Mouse (Mus musculus) heart, embryonic 14.5 days (tissue): Measurements from ENCODE around the gene Sparc. TPM values are rescaled to one million over a fixed set of nuclear protein-coding genes. Genes with fewer than 3 reads are reported as not detected.

Experiments used
- ATAC-seq: fragments of 200-750 bp; cut with Nextera tagmentation; 2 replicates; pipeline ENCODE4 v1.8.0; 2017; ENCODE audit warnings: low read depth, moderate TSS enrichment; ENCODE audit not compliant: insufficient number of reproducible peaks, insufficient read depth, low FRiP score
- H3K27ac ChIP-seq, 2 experiments: fragments of 200-500 bp in 1 of 2; fragments of 300-500 bp in 1 of 2; sonication (generic) in 1 of 2; replicated peaks in 1 of 2; 2 replicates each; pipeline ENCODE4 v1.5.1; 2012 to 2014; ENCODE audit warnings: low read depth in 2 of 2, low read length in 2 of 2, control low read depth in 1 of 2, mild to moderate bottlenecking in 1 of 2, mixed read lengths in 1 of 2; ENCODE audit not compliant: control insufficient read depth in 1 of 2, insufficient read depth in 1 of 2
- H3K27me3 ChIP-seq: fragments of 300-500 bp; sonication (generic); 2 replicates; pipeline ENCODE4 v1.6.1; 2014; ENCODE audit warnings: mild to moderate bottlenecking, low read length, control low read depth; ENCODE audit not compliant: control insufficient read depth, insufficient read depth
- H3K36me3 ChIP-seq: fragments of 300-500 bp; sonication (generic); 2 replicates; pipeline ENCODE4 v1.6.1; 2014; ENCODE audit warnings: mild to moderate bottlenecking, control low read depth, low read length, mixed read lengths; ENCODE audit not compliant: control insufficient read depth, insufficient read depth
- H3K4me1 ChIP-seq, 2 experiments: fragments of 200-500 bp in 1 of 2; fragments of 300-500 bp in 1 of 2; sonication (generic) in 1 of 2; 2 replicates each; pipeline ENCODE4 v1.6.1; 2012 to 2014; ENCODE audit warnings: low read length in 2 of 2, control low read depth in 1 of 2, mixed read lengths in 1 of 2; ENCODE audit not compliant: control insufficient read depth in 2 of 2, insufficient read depth in 2 of 2
- H3K4me2 ChIP-seq: fragments of 300-500 bp; sonication (generic); 2 replicates; pipeline ENCODE4 v1.6.1; 2014; ENCODE audit warnings: mild to moderate bottlenecking, low read length
- H3K4me3 ChIP-seq, 2 experiments: fragments of 200-500 bp in 1 of 2; fragments of 300-500 bp in 1 of 2; sonication (generic) in 1 of 2; 2 replicates each; pipeline ENCODE4 v1.5.1; 2012 to 2014; ENCODE audit warnings: low read length in 2 of 2, mild to moderate bottlenecking in 2 of 2, control low read depth in 1 of 2, low read depth in 1 of 2, moderate library complexity in 1 of 2; ENCODE audit not compliant: control insufficient read depth in 1 of 2, insufficient read depth in 1 of 2
- H3K9ac ChIP-seq: fragments of 300-500 bp; sonication (generic); 2 replicates; pipeline ENCODE4 v1.6.1; 2014; ENCODE audit warnings: mild to moderate bottlenecking, low read length
- H3K9me3 ChIP-seq: fragments of 300-500 bp; sonication (generic); 2 replicates; pipeline ENCODE4 v1.6.1; 2016; ENCODE audit warnings: low read length, control low read depth; ENCODE audit not compliant: control insufficient read depth
- WGBS: fragments of 180-500 bp; shearing (Covaris S2); extraction: QIAGEN DNeasy Blood & Tissue Kit; methylation state at CpG from one replicate; pipeline ENCODE4 v1.1.7; 2014; 5-methylcytosine and 5-hydroxymethylcytosine counted together
- polyA plus RNA-seq: library from polyadenylated mRNA; unstranded; fragments of >200 nt; fragmentation: Nextera tagmentation; extraction: Ambion mirVana; gene quantifications from 2 replicates; pipeline ENCODE4 v1.2.1, GENCODE M21; 2014

The Sparc gene
- polyA plus RNA-seq, 1 experiment from 2014 or later, result 1,849 TPM

DNA sequence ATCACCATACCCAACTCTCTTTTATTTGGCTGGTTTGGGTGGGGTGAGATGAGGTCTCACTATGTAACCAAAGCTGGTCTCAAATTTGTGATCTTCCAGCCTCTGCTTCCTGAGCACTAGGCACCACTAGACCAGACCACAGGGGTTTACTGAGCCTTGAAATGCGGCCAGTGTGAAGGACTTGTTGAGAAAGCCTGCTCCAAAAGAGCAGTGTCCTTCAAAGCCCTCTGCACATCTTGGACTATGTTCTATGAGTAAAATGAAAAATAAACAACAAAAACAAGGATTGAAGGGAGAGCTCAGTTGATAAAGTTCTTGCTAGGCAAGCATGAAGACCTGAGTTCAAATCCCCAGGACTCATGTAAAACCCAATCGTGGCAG is 9.6 kb downstream of the Sparc start:
- Histone ChIP-seq H3K4me2 (no peak overlapping the region), H3K27me3 (no peaks in the 10 kb centered on the region), H3K9ac (no peak overlapping the region), H3K36me3 (peaks cover 54% of the 10 kb centered on the region), H3K9me3 (no peaks in the 10 kb centered on the region), H3K27ac (peak overlapping the region in 1 of 2 experiments; percentile 16; a peak in 1 of 4 replicates), H3K4me3 (no peak overlapping the region), H3K4me1 (peaks cover 32 to 67% of the 10 kb centered on the region in 2 experiments)
- 92% methylated on average over 2 of the region's 2 CpGs for WGBS
- ATAC-seq, result no peak

DNA sequence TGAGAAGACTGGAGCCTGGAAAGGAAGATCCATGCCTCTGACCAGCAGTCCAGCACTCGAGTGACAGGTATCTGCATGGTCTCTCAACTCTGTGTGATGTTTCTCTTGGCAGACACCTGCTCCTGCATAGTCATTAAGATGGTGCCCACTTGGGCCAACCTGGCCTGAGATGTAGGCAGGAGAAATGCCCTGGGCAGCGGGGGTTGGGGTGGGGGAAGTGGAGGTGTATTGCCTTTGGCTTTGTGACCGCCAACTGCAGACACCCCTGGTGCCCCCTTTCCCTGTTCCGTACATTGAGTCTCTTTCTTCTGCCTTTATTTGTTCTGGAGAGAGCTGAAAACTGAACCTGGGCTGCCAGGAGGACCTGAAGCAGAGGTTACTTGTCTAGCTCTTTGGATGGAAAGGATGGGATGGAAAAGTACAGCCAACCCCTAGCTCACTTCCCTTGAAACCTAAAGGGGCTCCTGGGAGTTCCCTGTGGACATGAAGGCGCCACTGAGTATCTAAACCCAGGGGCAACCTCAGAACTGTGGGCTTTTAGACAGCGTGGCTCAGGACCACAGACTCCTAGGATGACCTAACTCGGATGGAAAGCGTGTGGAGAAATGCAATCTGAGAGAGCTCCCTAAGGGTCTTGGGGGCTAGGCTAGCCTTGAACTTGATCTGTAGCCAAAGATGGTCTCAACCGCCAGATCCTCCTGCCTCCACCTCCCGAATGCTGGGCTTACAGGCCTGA is 10.1 kb downstream of the Sparc start:
- Histone ChIP-seq H3K4me2 (no peak overlapping the region), H3K27me3 (no peaks in the 10 kb centered on the region), H3K36me3 (peaks cover 60% of the 10 kb centered on the region), H3K4me1 (peaks cover 32 to 67% of the 10 kb centered on the region in 2 experiments), H3K27ac (peak overlapping the region in 1 of 2 experiments; percentile 19; a peak in 1 of 4 replicates), H3K9ac (no peak overlapping the region), H3K9me3 (no peaks in the 10 kb centered on the region), H3K4me3 (no peak overlapping the region)
- ATAC-seq, result no peak
- 84% methylated on average over 10 of the region's 10 CpGs for WGBS

DNA sequence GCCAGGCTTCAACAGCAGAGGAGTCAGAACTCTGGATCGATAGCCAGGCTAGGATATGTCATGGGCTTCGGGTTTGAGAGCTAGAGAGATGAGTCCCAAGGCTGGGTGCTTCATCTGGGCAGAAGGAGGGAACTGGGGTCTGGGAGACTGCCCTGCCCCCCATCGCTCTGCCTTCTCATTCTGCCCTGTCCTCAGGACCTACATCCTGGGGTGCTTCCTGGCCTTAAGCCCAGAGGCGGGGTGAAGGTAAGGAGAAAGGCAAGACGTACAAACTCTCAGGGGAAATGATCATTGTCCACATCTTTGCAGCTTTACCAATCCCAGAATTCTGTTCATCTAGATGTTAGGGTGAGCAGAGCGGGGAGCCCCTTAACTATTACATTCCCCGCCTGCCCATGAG is 10.9 kb downstream of the Sparc start:
- Histone ChIP-seq H3K27ac (peak overlapping the region; percentile 8 to 61; a peak in 1 of 4 replicates), H3K4me2 (0 out of 2 replicates have a peak overlapping the region, but pooled peaks have one; percentile 6), H3K27me3 (no peaks in the 10 kb centered on the region), H3K9ac (peak overlapping the region; percentile 34; the same call in 1 of the 2 replicates), H3K36me3 (peaks cover 68% of the 10 kb centered on the region), H3K4me1 (peaks cover 29 to 61% of the 10 kb centered on the region in 2 experiments), H3K4me3 (no peak overlapping the region), H3K9me3 (no peaks in the 10 kb centered on the region)
- no peak for ATAC-seq
- 80% methylated on average over 7 of the region's 7 CpGs for WGBS

DNA sequence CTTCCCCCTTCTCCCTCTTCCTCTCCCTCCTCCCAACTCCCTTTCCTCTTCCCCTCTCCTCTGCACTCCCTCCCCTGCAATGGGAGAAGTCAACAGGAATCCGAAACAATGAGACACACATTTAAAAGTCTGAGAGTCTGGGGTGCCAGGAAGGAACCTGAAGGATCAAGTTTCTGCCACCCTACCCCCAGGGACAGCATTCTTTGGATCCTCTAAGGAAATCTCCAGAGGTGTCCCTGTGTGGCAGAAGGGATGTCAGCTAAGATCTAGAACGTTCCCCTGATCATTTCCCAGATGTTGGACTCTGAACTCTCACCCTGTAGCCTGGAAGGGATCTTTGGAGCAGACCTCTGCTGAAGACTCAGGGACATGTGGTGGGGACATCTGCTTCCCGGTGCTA is 12.5 kb downstream of the Sparc start:
- Histone ChIP-seq H3K4me3 (no peak overlapping the region), H3K27me3 (no peaks in the 10 kb centered on the region), H3K9me3 (no peaks in the 10 kb centered on the region), H3K27ac (peak overlapping the region in 1 of 2 experiments; percentile 61; a peak in 2 of 4 replicates), H3K4me2 (no peak overlapping the region), H3K36me3 (peaks cover 84% of the 10 kb centered on the region), H3K9ac (no peak overlapping the region), H3K4me1 (peaks cover 28 to 46% of the 10 kb centered on the region in 2 experiments)
- WGBS, result 47% methylated on average over 3 of the region's 3 CpGs
- ATAC-seq, result no peak

DNA sequence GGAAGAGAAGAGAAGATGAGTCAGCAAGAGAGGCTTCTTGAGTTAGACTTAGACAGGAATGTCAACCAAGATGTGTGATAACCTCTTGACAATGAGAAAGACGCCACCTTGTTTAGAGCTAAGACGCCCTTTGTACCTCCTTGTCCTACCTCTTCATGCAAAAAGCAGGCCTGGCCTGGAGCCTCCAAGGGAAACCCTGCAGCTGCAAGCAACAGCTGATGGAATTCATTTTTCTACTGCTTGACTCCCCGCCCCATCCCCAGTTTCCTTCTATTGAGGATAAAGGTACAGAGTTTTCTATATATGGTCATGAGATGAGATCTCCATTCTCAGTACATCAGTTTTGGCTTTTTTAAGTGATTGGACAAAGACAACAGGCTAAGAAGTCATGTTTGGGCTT is 13.0 kb downstream of the Sparc start:
- H3K36me3 ChIP-seq, result peaks cover 88% of the 10 kb centered on the region
- H3K27ac ChIP-seq, result peak overlapping the region; percentile 21 to 61; a peak in 2 of 4 replicates
- H3K9me3 ChIP-seq, result no peaks in the 10 kb centered on the region
- 78% methylated on average over 3 of the region's 3 CpGs for WGBS
- no peak overlapping the region for H3K4me3 ChIP-seq
- peaks cover 24 to 41% of the 10 kb centered on the region in 2 experiments for H3K4me1 ChIP-seq
- H3K4me2 ChIP-seq, result no peak overlapping the region
- ATAC-seq, result no peak
- no peak overlapping the region for H3K9ac ChIP-seq
- H3K27me3 ChIP-seq, result no peaks in the 10 kb centered on the region

DNA sequence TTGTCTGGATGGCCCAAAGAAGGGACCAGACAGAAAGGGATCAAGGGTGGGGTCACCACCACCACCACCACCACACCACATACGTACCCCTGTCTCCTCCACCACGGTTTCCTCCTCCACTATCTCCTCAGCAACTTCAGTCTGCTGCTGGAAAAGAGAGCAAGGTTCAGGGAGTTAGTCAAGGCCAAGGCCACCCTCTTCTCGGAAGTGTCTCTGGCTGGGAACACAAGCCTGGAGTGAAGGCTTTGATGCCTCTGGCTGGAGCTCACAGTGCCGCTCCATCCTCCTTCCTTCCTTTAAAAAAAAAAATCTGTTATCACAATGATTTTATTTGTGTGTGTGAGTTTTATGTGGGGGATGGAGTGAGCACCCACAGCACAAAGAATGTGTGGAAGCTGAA is 15.8 kb downstream of the Sparc start:
- Histone ChIP-seq H3K9me3 (no peaks in the 10 kb centered on the region), H3K4me2 (no peak overlapping the region), H3K9ac (no peak overlapping the region), H3K4me1 (peaks cover 8 to 15% of the 10 kb centered on the region in 2 experiments), H3K4me3 (no peak overlapping the region), H3K27ac (peak overlapping the region; percentile 10 to 73), H3K36me3 (peaks cover 100% of the 10 kb centered on the region), H3K27me3 (no peaks in the 10 kb centered on the region)
- WGBS, result 87% methylated on average over 4 of the region's 4 CpGs
- ATAC-seq, result no peak

DNA sequence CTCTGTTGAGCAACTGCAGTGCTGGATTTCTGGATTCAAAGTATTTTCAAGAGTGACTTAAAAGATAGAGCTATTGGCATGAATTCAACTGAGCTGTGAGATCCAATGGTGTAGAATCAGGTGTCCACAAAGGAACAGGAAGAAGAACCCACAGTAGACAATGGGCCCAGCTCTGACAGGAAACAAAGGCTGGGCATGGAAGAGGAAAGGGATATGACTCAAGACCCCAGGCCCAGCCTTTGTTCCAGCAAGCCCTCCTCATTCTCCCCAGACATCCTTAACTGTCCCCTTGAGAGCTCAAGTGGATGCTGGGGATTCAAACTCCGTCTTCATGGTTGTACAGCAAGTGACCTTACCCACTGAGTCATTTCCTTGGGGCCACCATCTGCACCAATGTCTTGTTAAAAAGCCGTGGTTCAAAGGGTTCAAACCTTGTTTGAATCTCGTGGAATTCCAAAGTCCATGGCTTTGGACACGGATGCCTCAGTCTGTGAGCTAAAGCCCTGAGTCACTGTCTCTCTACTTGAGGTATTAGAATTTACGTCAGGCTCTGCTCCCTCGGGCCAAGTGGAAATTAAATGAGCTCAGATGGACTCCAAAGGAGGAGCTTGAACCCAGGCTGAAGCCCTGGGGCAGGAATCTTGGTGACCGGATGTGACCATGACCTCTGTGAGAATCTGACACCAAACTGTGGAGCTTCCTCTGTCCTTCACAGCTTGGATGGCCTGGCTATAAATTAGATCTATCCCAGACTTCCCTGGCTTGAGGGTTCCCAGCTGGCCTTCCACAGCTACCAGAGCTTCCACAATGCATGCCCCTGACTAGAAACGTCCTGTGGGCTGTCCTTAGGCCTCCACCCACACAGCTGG is 17.1 kb downstream of the Sparc start:
- peaks cover 100% of the 10 kb centered on the region for H3K36me3 ChIP-seq
- no peak overlapping the region for H3K9ac ChIP-seq
- WGBS, result 62% methylated on average over 8 of the region's 8 CpGs
- H3K4me3 ChIP-seq, result no peak overlapping the region
- no peaks in the 10 kb centered on the region for H3K27me3 ChIP-seq
- peaks cover 3 to 4% of the 10 kb centered on the region in 2 experiments; a peak in 2 of 4 replicates for H3K4me1 ChIP-seq
- no peak overlapping the region for H3K4me2 ChIP-seq
- H3K9me3 ChIP-seq, result no peaks in the 10 kb centered on the region
- H3K27ac ChIP-seq, result peak overlapping the region; percentile 64 to 73
- no peak for ATAC-seq
